Mouse (Mus musculus) left cerebral cortex, adult 18-20 months (tissue): ENCODE results near the gene Nfkb1. TPM values are rescaled to one million over a fixed set of nuclear protein-coding genes. Genes with fewer than 3 reads are reported as not detected.

Experiments
- DNase-seq, 2 experiments: peaks; one replicate each; pipeline ENCODE4 v3.0.0; 2021 to 2022; ENCODE audit warnings: low spot score in 2 of 2, mixed read lengths in 1 of 2
- total RNA-seq, 2 experiments: library from RNA; stranded (reverse); gene quantifications; 2 replicates each; pipeline ENCODE4 v1.2.3; 2021

The Nfkb1 gene
- total RNA-seq, 2 experiments from 2014 or later: 18.8 to 22.2 TPM

- DNase-seq: no peak
Measured at GRCm38 (mm10) chr3:135634275-135634674, 57.1 kb downstream of the Nfkb1 start.

- DNase-seq: no peak
Measured at GRCm38 (mm10) chr3:135631856-135632255, 59.5 kb downstream of the Nfkb1 start.

GRCm38 (mm10) chr3:135631096-135631457, 60.3 kb downstream of the Nfkb1 start:
- DNase-seq: no peak

- DNase-seq: peak; percentile 46 to 59
Measured at GRCm38 (mm10) chr3:135630430-135631095, 60.8 kb downstream of the Nfkb1 start.

GRCm38 (mm10) chr3:135629830-135630355, 61.5 kb downstream of the Nfkb1 start:
- DNase-seq: no peak

GRCm38 (mm10) chr3:135628706-135629169, 62.6 kb downstream of the Nfkb1 start:
- DNase-seq: no peak

- no peak for DNase-seq
Measured at GRCm38 (mm10) chr3:135628000-135628705, 63.2 kb downstream of the Nfkb1 start.

- DNase-seq: no peak
Measured at GRCm38 (mm10) chr3:135625290-135625689, 66.1 kb downstream of the Nfkb1 start.

- no peak for DNase-seq
Measured at GRCm38 (mm10) chr3:135616730-135617129, 74.6 kb downstream of the Nfkb1 start.

- DNase-seq: no peak
Measured at GRCm38 (mm10) chr3:135614376-135614775, 77.0 kb downstream of the Nfkb1 start.

GRCm38 (mm10) chr3:135610221-135610620, 81.1 kb downstream of the Nfkb1 start:
- DNase-seq: peak; percentile 42 to 62

- DNase-seq: no peak
Measured at GRCm38 (mm10) chr3:135607660-135608473, 83.5 kb downstream of the Nfkb1 start.

GRCm38 (mm10) chr3:135607021-135607420, 84.3 kb downstream of the Nfkb1 start:
- no peak for DNase-seq

GRCm38 (mm10) chr3:135606592-135606991, 84.8 kb downstream of the Nfkb1 start:
- DNase-seq: no peak

GRCm38 (mm10) chr3:135605474-135605873, 85.9 kb downstream of the Nfkb1 start:
- DNase-seq: no peak

GRCm38 (mm10) chr3:135604626-135605417, 86.5 kb downstream of the Nfkb1 start:
- no peak for DNase-seq

GRCm38 (mm10) chr3:135602731-135603130, 88.6 kb downstream of the Nfkb1 start:
- no peak for DNase-seq

GRCm38 (mm10) chr3:135598355-135598754, 93.0 kb downstream of the Nfkb1 start:
- no peak for DNase-seq

- no peak for DNase-seq
Measured at GRCm38 (mm10) chr3:135597014-135597413, 94.3 kb downstream of the Nfkb1 start.

- no peak for DNase-seq
Measured at GRCm38 (mm10) chr3:135594238-135594917, 97.0 kb downstream of the Nfkb1 start.
